Mouse (Mus musculus): ENCODE measurements around the gene Rpl13.

The Rpl13 gene

DNA sequence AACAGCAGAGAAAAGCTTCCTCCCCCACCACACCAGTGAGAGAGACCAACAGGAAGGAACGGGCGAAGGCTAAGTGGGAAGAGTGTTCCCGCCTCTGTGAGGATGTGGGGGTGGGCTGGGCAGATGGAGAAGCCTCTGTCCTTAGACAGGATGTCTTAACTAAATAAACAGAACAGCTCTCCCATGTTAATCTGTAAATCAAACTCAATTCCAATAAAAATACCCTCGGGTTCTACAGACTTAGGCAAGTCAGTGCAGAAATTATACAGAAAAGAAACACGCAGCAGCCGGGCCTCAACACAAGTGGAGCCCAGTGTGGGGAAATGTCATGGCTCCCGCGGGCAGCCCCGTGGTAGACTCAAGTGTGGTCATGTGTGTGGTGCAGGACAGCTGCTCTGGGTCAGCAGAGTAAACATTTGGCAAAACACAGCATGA lies 48.6 kb downstream of the Rpl13 start:
- peak; percentile 29 for DNase-seq (ENCODE audit: low spot score)

Measured in layer of hippocampus, adult 11-12 months (tissue).